Mouse (Mus musculus): ENCODE results near the gene Evi5.

Evi5 gene

GRCm38 (mm10) chr5:107874561-107875260 is at the start of gene Evi5:
Evi5 (minus strand) TSS chr5:107875107.
- DNase-seq = no peak

- no peak for DNase-seq
These were observed 49.7 kb upstream of the Evi5 start for GRCm38 (mm10) chr5:107924564-107924963.

DNA sequence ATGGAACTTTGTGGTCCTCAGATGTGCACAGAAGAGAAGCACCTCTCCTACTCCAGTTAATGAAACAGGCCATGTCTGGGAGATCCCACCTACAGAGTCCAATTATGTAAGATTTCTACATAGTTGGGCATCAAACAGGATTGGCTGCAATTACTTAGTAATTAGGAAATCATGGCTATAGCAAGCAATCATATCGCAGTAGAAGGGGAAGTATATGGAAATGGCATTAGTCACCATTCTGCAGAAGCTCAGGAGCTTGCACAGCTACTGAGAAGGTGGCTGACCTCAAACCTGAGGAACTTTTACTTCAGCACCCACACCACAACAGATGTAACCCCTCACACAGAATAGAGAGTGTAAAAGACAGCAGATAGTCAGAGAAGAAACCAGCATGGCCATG is 47.9 kb upstream of the Evi5 start:
- DNase-seq = no peak

DNA sequence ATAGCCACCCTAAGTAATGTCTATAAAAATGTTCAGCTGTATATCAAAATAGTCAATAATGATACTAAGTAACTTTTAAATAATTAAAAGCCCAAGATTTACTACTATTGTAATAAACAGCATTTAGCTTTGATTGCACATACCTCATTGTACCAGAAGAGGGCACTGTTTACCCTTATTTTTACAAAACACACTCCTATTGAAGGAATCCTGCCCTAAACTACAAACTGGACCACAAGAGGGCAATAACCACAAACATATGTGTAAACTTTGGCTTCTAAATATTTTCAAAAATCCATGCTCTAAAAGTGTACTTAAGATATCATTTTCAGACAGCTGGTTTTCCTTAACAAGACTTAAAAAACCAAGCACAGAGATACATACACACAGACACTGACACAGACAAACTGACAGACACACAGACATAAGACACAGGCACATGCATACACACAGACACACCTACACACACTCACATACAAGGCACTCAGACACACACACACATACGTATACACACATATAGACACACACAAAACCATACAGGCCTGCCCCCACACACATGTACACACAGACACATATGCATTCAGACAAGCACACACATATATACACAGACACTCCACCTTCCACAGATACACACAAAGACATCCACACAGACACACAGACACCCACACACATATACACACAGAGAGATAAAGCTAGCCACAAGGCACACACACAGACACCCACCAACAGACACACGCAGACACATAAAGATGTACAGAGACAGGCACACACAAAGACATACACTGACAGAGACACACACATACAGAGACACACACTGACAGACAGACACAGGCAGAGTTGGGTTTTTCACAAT is 46.7 kb upstream of the Evi5 start:
- no peak for DNase-seq

- no peak for DNase-seq
These were observed 40.4 kb upstream of the Evi5 start for GRCm38 (mm10) chr5:107915280-107915679.

DNA sequence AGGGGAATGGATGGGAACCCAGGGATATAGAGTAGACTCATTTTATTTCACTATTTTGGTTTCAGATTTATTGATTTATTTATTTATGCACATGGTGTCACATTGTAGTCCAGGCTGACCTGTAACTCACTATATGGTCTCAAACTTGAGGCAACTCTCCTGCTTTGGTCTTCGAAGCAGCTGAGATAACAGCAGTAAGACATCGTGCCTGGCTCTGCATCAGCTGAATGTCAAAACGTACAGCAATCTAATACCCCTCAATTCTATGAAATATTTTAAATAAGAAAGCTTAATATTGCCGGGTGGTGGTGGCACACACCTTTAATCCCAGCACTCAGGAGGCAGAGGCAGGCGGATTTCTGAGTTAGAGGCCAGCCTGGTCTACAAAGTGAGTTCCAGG is 36.1 kb upstream of the Evi5 start:
- no peak for DNase-seq

DNA sequence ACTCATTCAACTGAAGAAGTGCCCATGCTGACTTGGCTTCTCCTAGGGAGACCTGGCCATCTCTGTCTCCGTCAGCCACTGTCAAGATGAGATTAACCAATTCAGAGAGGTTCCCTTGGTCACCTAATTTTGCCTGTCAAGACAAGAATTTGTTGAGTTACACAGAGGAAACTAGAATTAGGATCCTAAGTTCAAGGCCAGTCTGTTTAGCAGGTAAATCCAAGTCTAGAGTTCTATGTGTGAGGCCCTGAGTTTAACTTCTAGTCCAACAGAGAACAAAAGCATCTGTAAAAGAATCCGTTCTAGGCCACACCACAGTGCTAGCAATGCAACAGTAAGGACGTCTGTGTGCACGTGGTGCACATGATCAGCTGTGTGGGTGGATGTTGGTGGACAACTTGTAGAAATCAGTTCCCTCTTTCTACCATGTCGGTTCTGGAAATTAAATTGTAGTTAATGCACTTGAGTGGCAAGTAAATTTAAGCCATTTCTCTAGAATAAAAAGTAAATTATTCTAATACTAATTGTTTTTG is 35.2 kb upstream of the Evi5 start:
- no peak for DNase-seq

DNA sequence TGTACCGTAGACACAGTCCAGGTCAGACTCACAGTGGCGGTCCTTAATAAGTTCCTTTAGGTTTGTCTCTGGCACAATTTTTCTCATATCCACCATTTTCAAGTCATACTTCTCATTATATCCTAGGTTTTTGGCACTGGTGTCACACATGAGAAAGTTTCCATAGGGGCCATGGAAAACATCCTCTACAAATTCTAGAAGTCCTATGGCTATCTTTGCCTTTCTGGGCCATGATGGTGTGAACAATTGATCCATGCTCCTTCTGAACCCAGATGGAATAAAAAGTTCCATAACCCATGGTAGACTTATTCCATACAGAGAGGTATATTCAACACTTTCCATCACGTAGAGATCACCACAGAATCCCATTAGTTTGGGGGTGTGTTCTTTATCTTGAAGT is 34.8 kb upstream of the Evi5 start:
- DNase-seq = no peak

DNA sequence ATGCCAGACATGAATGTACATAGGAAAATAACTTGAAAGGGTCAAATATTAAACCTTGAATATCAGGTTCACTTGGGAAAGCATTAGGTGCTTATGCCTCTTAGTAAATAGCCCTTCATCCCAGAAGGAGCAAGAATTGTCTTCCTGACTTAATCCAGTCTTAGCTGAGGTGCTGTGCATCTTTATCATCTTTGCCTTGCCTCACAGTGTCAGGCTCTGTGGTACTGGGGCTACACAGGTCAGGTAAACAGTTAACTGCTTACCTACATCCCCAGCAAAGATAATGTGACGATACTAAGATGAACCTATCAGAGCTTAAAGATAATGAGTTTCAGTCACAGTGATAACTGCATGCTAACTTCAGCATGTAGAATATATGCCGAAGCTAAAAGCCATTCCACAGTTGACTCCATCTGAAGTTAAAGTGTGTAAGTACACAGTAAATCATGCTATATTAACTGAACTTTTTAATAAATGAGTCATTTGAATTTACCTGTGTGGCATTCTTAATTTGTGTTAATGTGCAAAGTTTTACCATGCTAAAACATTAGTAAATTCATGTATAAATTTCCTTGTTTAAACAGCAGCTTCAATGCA is 33.7 kb upstream of the Evi5 start:
- DNase-seq = no peak

DNA sequence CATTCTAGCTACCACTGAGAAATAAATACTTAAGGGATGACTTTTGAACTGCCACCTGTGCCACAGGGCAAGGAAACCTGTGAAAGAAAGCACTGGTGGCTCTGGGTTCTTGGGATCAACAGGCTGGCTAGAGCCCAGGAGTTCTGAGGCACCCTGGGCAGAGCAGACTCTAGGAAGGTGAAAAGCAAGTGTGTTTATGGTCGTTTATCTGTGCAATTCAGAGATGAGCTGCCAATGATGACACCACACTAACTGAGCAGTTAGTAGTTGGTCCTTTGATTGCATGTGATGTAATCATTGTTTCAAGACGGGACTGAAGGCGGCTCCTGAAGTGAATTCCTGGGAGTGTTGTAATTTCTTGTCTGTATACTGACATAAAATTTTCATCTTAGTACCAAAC is 29.4 kb upstream of the Evi5 start:
- DNase-seq = no peak

DNA sequence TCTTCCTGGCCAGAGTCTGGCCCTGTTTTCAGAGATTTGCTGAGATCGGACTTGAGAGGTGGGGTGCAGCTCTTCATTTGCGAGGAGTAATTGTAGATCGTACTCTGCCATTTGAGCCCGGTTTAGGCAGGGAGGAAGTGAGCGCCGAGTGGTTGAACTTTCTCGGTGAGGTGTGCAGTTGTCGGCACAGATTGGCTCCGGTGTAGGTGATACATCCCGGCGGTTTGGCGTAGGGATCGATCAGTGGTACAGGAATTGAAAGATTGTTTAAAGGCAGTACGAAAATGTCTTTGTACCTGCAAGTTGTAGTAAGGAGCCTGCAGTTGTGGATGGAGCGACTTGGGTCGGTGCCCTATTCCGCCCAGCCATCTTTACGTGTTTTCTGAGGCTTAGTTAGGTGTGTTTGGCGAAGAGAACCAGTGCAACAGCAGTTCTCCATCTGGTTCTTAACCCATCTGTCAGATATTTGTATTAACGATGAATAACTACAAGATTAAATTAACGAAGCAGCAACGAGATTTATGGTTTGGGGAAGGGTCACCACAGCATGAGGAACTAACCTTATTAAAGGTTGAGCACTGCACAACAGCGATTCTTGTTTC is 26.2 kb upstream of the Evi5 start:
- DNase-seq = no peak

DNA sequence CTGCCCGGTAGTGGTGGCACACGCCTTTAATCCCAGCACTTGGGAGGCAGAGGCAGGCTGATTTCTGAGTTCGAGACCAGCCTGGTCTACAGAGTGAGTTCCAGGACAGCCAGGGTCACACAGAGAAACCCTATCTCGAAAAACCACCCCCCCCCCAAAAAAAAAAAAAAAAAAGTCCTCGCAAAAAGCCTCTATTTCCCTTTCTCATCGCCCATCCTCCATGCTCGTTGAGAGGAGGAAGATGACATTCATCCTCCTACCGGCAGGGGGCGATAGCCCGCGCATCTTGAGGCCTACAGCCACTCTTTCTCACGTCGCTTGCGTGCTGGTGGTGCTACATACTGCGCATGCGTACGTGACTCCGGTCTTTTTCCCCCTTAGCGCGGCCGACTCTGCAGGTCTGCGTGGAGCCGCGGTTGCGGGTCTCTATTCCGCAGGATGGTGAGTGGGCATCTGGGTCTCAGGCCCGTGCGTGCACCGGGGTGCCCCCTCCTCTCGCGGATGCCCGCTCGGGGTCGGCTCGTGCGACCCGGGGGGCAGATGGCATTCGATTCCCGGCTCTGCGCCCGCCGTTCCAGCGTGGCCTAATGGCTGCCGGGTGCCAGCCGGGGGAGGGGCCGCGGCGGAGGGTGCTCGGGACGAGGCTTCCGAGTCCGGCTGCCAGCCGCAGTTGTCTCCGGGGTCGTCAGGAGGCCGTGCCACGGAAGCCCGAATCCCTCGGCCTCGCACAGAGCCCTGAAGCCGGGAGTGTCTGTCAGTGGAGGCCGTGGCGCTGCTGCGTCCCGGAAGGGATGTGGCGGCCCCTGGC is 25.5 kb upstream of the Evi5 start, which contains the start of gene Rpl5:
TSS of gene Rpl5 (plus strand) at position 297 of the 808 bp plus-strand sequence.
- peak; percentile 91 to 95 for DNase-seq

DNA sequence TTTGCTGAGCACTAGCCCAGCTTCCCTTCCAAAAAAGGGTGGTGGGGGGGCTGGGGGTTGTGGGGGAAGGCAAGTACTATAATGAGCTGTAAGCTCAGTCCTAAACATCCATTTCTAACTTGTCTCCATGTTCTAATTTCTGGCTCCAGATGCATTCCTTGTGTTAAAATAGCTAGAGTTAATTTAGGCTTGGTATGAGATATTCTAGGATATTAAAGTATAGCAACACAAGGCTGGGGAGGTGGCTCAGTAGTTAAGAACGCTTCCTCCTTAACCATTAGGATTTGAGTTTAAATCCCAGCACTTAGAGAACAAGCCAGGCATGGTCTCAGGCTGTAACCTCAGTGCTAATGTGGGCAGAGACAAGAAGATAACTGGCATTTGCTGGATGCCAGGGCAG is 21.4 kb upstream of the Evi5 start:
- DNase-seq = no peak

DNA sequence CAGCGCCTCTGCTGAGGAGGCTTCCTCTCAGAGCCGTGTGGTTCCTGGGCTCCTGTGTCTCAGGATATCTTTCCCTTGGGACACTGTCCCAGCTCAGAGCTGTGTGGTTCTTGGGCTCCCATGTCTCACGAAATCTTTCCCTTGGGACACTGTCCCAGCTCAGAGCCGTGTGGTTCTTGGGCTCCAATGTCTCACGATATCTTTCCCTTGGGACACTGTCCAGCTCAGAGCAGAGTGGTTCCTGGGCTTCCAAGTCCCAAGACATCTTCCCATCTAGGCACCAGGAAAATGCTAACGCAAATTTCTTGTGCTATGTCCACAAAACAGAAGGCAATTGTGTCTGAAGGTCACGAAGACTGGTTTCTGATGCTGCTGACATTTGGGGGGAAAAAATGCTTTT is 19.8 kb upstream of the Evi5 start:
- DNase-seq = no peak

GRCm38 (mm10) chr5:107891515-107891914 is 16.6 kb upstream of the Evi5 start:
- peak in 1 of 2 experiments; percentile 29 for DNase-seq

GRCm38 (mm10) chr5:107889994-107890888 is 15.3 kb upstream of the Evi5 start:
- DNase-seq = no peak

DNA sequence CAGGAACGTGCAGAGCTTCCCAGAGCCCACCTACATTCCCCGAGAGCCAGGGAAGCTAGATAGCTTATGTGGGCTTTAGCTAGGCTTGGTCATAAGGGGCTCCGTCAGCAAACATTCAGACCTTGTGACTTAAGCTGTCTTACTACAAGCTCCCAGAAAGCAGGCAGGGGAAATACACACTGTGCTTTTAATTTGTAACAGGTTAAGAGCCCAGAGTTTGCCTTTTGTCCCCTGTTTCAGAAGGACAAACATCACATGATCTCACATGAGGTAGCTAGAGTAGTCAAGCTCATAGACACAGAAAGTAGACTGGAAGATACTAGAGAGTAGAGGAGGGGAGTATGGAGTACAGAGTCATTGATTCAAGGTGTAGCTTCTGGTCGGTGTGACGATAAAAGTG is 5.8 kb upstream of the Evi5 start:
- no peak for DNase-seq

- DNase-seq = no peak
These were observed 2.1 kb upstream of the Evi5 start for GRCm38 (mm10) chr5:107877053-107877452.

- DNase-seq = no peak
These were observed 329 bp upstream of the Evi5 start for GRCm38 (mm10) chr5:107875261-107875611.

DNA sequence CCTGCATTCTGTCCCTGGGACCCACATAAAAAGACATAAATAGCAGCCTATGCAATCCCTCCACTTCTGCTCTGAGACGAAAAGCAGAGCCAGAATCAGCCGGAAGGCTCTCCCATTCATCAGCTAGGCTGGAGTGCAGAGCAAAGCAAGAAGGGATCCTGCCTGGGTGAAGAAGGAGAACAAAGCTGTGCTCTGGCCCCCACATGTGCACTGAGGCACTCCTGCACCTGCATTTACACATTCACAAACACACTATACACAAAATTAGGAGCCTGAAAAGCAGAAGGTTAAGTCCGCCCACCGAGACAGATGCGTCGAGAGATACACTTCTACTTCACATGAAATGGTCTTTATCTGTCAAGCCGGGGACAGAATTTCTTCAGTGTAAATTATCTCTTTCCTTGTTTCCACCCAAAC is 1.0 kb downstream of the Evi5 start:
- no peak for DNase-seq

DNA sequence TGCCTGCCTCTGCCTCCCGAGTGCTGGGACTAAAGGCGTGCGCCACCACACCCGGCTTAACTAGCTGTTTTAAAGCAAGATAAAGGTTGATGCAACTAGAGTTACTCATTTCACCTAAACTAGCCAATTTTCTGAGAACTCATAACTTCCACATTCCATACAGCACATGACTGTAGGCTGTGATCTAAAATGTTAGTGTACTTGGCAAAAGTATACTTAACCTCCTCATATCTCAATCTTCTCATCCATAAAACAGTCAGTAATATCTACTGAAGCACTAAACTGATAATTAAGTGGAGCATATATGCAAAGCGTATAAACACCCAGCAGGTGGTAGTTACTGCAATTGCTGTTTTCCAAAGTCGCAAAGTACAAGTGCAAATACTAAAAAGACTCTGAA is 1.6 kb downstream of the Evi5 start:
- no peak for DNase-seq
